Mouse (Mus musculus): ENCODE results near the gene Hcst.

- TF ChIP-seq CHD2 (IDR thresholded peaks at IDR 0.05; ENCODE audit: low read depth, low read length) (no peak), ZC3H11A (IDR thresholded peaks at IDR 0.05; ENCODE audit: borderline replicate concordance, low read depth, low read length) (0 out of 2 replicates have a peak, but pooled peaks have one; percentile 26), ZNF384 (IDR thresholded peaks at IDR 0.05; ENCODE audit: low read depth, low read length) (no peak)
These were observed 12.1 kb upstream of the Hcst start for GRCm38 (mm10) chr7:30431793-30432192.

Measured in ES-E14 (cell line).